Comparison of ENCODE assay signal across 23 mouse cellular contexts in genomic region chr6:99624542-99624941, GRCm38 (mm10). TPM values are rescaled to one million over a fixed set of nuclear protein-coding genes. Genes with fewer than 3 reads are reported as not detected.
A peak's percentile ranks its signal among the peaks of the same experiment; 100 is the strongest.
DNase-seq lines count a peak whose midpoint lies in the region; ATAC-seq and TF ChIP-seq lines count a peak whose summit lies in the region.
"Had no signal": no experiment of that assay in that cellular context is flagged by ENCODE, and none has a peak within 500 bp of the region (broad histone marks: within the 10 kb centered on the region; RNA-seq: fewer than 3 reads in every experiment).

No protein-coding gene starts in this region.

- peak; percentile 74 for DNase-seq in heart, adult 11 months
- no peak for DNase-seq in heart, postnatal 10 days
- DNase-seq in CH12.LX (ENCODE audit: extremely low read depth): no peak
- DNase-seq in MEL (ENCODE audit: low read depth, low spot score): no peak
- DNase-seq in cerebellum, adult 11 months: no peak
- DNase-seq: adrenal gland, adult 2 months; adrenal gland, adult 8-10 months; adrenal gland, postnatal 10 days; adrenal gland, postnatal 14 days; adrenal gland, postnatal 25 days; adrenal gland, postnatal 36 days; B cell, adult 2 months; cerebellum, adult 11-12 months; cerebellum, adult 18-20 months; cerebellum, adult 2 months; cerebellum, adult 8-10 months had no signal

- TF ChIP-seq CTCF in CH12.LX (conservative IDR thresholded peaks at IDR 0.05 in 1 of 2, IDR thresholded peaks at IDR 0.05 in 1 of 2; ENCODE audit: low read depth in 2 of 2, low read length in 2 of 2) (no peak), MEL (IDR thresholded peaks at IDR 0.05 in 2 of 3, conservative IDR thresholded peaks at IDR 0.05 in 1 of 3; ENCODE audit: control insufficient read depth in 1 of 3, insufficient read depth in 1 of 3, low read depth in 2 of 3, low read length in 3 of 3, poor library complexity in 1 of 3, severe bottlenecking in 1 of 3) (no peak)

- dilution Hi-C loops in CH12.LX (cut with MboI; ENCODE audit: extremely low pct_ligation_motif_present, extremely low pct_unique_long_range_greater_than_20kb, low sequenced_read_pairs): no loop called here

- H3K9me3 ChIP-seq in CH12.LX (replicated peaks; ENCODE audit: low read length) (no peaks in the 10 kb centered on the region), MEL (replicated peaks; ENCODE audit: insufficient read depth, low read length) (no peaks in the 10 kb centered on the region)
- no peaks in the 10 kb centered on the region for H3K9me3 ChIP-seq in midbrain, embryonic 13.5 days
- no peaks in the 10 kb centered on the region for H3K9me3 ChIP-seq in forebrain, embryonic 16.5 days (ENCODE audit: control insufficient read depth, low read length)

- H3K36me3 ChIP-seq in CH12.LX (replicated peaks in 1 of 2; ENCODE audit: control insufficient read depth in 1 of 2, insufficient read depth in 1 of 2, low read length in 1 of 2): peaks cover 6 to 29% of the 10 kb centered on the region in 2 experiments
- H3K36me3 ChIP-seq in MEL (ENCODE audit: control insufficient read depth in 1 of 2, insufficient read depth in 2 of 2, low read length in 2 of 2): no peaks in the 10 kb centered on the region
- H3K36me3 ChIP-seq in myocyte (ENCODE audit: control insufficient read depth, insufficient read depth): no peaks in the 10 kb centered on the region
- H3K36me3 ChIP-seq in midbrain, embryonic 13.5 days: peaks cover 10% of the 10 kb centered on the region
- no peaks in the 10 kb centered on the region for H3K36me3 ChIP-seq in forebrain, embryonic 16.5 days (ENCODE audit: control insufficient read depth, insufficient read depth)
- H3K36me3 ChIP-seq: G1E had no signal

- peak; percentile 56; the same call in 1 of the 2 replicates for TF ChIP-seq EP300 in CH12.LX (IDR thresholded peaks at IDR 0.05; ENCODE audit: low read length)
- TF ChIP-seq EP300 in MEL (IDR thresholded peaks at IDR 0.05; ENCODE audit: low read depth in 1 of 2, low read length in 2 of 2): no peak

- H3K4me3 ChIP-seq in CH12.LX (replicated peaks in 1 of 3; ENCODE audit: low read depth in 2 of 3, low read length in 2 of 3, poor library complexity in 1 of 3) (no peak overlapping the region), MEL (ENCODE audit: control insufficient read depth in 1 of 2, insufficient read depth in 1 of 2, low read depth in 2 of 2, low read length in 2 of 2) (peak overlapping the region in 1 of 2 experiments; percentile 1; a peak in 1 of 4 replicates), myocyte (no peak overlapping the region)
- no peak overlapping the region for H3K4me3 ChIP-seq in midbrain, embryonic 13.5 days (replicated peaks)
- H3K4me3 ChIP-seq in forebrain, embryonic 16.5 days (replicated peaks; ENCODE audit: low read length): no peak overlapping the region

- H3K27ac ChIP-seq in CH12.LX (ENCODE audit: insufficient read depth, low read depth): no peak overlapping the region
- H3K27ac ChIP-seq in MEL (ENCODE audit: control insufficient read depth, low read depth, low read length): no peak overlapping the region
- no peak overlapping the region for H3K27ac ChIP-seq in midbrain, embryonic 13.5 days
- no peak overlapping the region for H3K27ac ChIP-seq in forebrain, embryonic 16.5 days (ENCODE audit: low read length)

- TF ChIP-seq POLR2A in CH12.LX (IDR thresholded peaks at IDR 0.05; ENCODE audit: low read depth, low read length) (no peak), MEL (IDR thresholded peaks at IDR 0.05; ENCODE audit: control insufficient read depth in 1 of 2, insufficient read depth in 1 of 2, low read depth in 1 of 2, low read length in 2 of 2, poor library complexity in 1 of 2) (no peak), myocyte (IDR thresholded peaks at IDR 0.05; ENCODE audit: insufficient read length, low read depth) (no peak)

- H3K4me1 ChIP-seq in CH12.LX (ENCODE audit: control insufficient read depth in 1 of 2, insufficient read depth in 2 of 2): peaks cover 9 to 36% of the 10 kb centered on the region in 2 experiments
- H3K4me1 ChIP-seq in MEL (ENCODE audit: control insufficient read depth in 1 of 2, insufficient read depth in 2 of 2, low read length in 2 of 2): no peaks in the 10 kb centered on the region
- H3K4me1 ChIP-seq in midbrain, embryonic 13.5 days (replicated peaks): peaks cover 23% of the 10 kb centered on the region
- H3K4me1 ChIP-seq in forebrain, embryonic 16.5 days (replicated peaks; ENCODE audit: control insufficient read depth, insufficient read depth, low read length): peaks cover 16% of the 10 kb centered on the region

- no peak for ATAC-seq in midbrain, embryonic 13.5 days
- no peak for ATAC-seq in forebrain, embryonic 16.5 days
- ATAC-seq: activated CD4-positive, CD25-positive, alpha-beta regulatory T cell, adult 4 months; CD4-positive, CD25-positive, alpha-beta regulatory T cell, adult 4 months; Patski had no signal

- H3ac ChIP-seq in myocyte (ENCODE audit: control insufficient read depth, insufficient read length): no peak overlapping the region

- intact Hi-C loops in heart, postnatal 10 days (cut with DNase I): no loop called here

- H3K79me2 ChIP-seq in CH12.LX (replicated peaks; ENCODE audit: control insufficient read depth, extremely low read depth, insufficient read depth, poor library complexity, severe bottlenecking): no peaks in the 10 kb centered on the region
- H3K79me2 ChIP-seq in MEL (ENCODE audit: control insufficient read depth, insufficient read depth, low read length, poor library complexity): no peaks in the 10 kb centered on the region
- H3K79me2 ChIP-seq in myocyte (ENCODE audit: control insufficient read depth, insufficient read depth): no peaks in the 10 kb centered on the region

- H3K9ac ChIP-seq in CH12.LX (ENCODE audit: insufficient read depth, low read depth): no peak overlapping the region
- no peak overlapping the region for H3K9ac ChIP-seq in MEL (ENCODE audit: control insufficient read depth, low read depth, low read length, poor library complexity, severe bottlenecking)
- no peak overlapping the region for H3K9ac ChIP-seq in midbrain, embryonic 13.5 days (replicated peaks)
- H3K9ac ChIP-seq in forebrain, embryonic 16.5 days (replicated peaks; ENCODE audit: low read depth, low read length): no peak overlapping the region

- in situ Hi-C loops in CH12.LX (cut with MboI; ENCODE audit: low pct_ligation_motif_present, low pct_unique_long_range_greater_than_20kb, low sequenced_read_pairs): no loop called here

- WGBS in midbrain, embryonic 13.5 days: 78% methylated on average over 3 of the region's 3 CpGs
- WGBS in forebrain, embryonic 16.5 days: 90% methylated on average over 3 of the region's 3 CpGs

- H3K27me3 ChIP-seq in CH12.LX (replicated peaks) (no peaks in the 10 kb centered on the region), MEL (ENCODE audit: control insufficient read depth in 1 of 2, insufficient read depth in 2 of 2, low read length in 2 of 2) (no peaks in the 10 kb centered on the region; a peak in 3 of 4 replicates), myocyte (ENCODE audit: control insufficient read depth, insufficient read depth, insufficient read length) (no peaks in the 10 kb centered on the region)
- H3K27me3 ChIP-seq in midbrain, embryonic 13.5 days: 0 out of 2 replicates have a peak, but pooled peaks cover 4% of the 10 kb centered on the region
- no peaks in the 10 kb centered on the region for H3K27me3 ChIP-seq in forebrain, embryonic 16.5 days (replicated peaks; ENCODE audit: control insufficient read depth, insufficient read depth, low read length)
- H3K27me3 ChIP-seq: Patski had no signal

- H3K4me2 ChIP-seq in CH12.LX (ENCODE audit: insufficient read depth, low read depth, poor library complexity, severe bottlenecking): no peak overlapping the region; the same call in 1 of the 2 replicates
- no peak overlapping the region for H3K4me2 ChIP-seq in myocyte (ENCODE audit: low read depth)
- H3K4me2 ChIP-seq in midbrain, embryonic 13.5 days (replicated peaks): no peak overlapping the region
- no peak overlapping the region for H3K4me2 ChIP-seq in forebrain, embryonic 16.5 days (ENCODE audit: low read length)

- TF ChIP-seq RAD21 in CH12.LX (IDR thresholded peaks at IDR 0.05; ENCODE audit: low read depth, low read length): no peak
- no peak for TF ChIP-seq RAD21 in MEL (IDR thresholded peaks at IDR 0.05; ENCODE audit: low read depth, low read length)

TF ChIP-seq in CH12.LX, 34 proteins besides CTCF, POLR2A, EP300 and RAD21 (continues in another document):
- no peak for TF ChIP-seq ZNF384 (IDR thresholded peaks at IDR 0.05; ENCODE audit: low read depth, low read length)
- TF ChIP-seq POLR2AphosphoS2 (IDR thresholded peaks at IDR 0.05; ENCODE audit: low read depth, low read length): no peak
- TF ChIP-seq NELFE (IDR thresholded peaks at IDR 0.05; ENCODE audit: low read depth, low read length): no peak

TF ChIP-seq in MEL, 35 proteins besides CTCF, POLR2A, EP300 and RAD21 (continues in another document):
- TF ChIP-seq ZKSCAN1 (IDR thresholded peaks at IDR 0.05; ENCODE audit: low read depth, low read length) (no peak), MAFK (IDR thresholded peaks at IDR 0.05; ENCODE audit: borderline replicate concordance, low read depth, low read length) (no peak)

TF ChIP-seq in myocyte, 11 proteins besides CTCF, POLR2A, EP300 and RAD21 (continues in another document):
- TF ChIP-seq MYOG (IDR thresholded peaks at IDR 0.05; ENCODE audit: control insufficient read depth in 1 of 3, insufficient read depth in 1 of 3, insufficient read length in 2 of 3, low read depth in 2 of 3): peak in 2 of 3 experiments; percentile 59 to 78

RNA-seq across cellular contexts. Expression of gene Eif4e3, which starts 42.0 kb away (rescaled TPM):
- 10 to 100 TPM; 25.7 to 28.6 TPM for total RNA-seq in heart, postnatal 10 days (2021)
- total RNA-seq in CH12.LX (2012; rRNA removed) (6.4 and 9.8 TPM in 2 replicates), CH12.LX (2014; rRNA removed) (10.1 and 11.8 TPM in 2 replicates), MEL (2012; rRNA removed) (not detected in 2 replicates)
- polyA plus RNA-seq in CH12.LX (2012; ENCODE audit: insufficient read length, low read depth) (16.2 and 16.3 TPM in 2 replicates), MEL (2012; ENCODE audit: insufficient read depth in 1 of 2, insufficient read length in 2 of 2, low read depth in 1 of 2, low replicate concordance in 2 of 2, missing spikeins in 1 of 2) (not detected), myocyte (2012; fragmentation: generic; extraction: Trizol) (6.1 TPM)
- polyA plus RNA-seq in midbrain, embryonic 13.5 days (2015; fragmentation: Nextera tagmentation; extraction: Ambion mirVana): 8.8 and 9.8 TPM in 2 replicates
- polyA plus RNA-seq in forebrain, embryonic 16.5 days (2015; fragmentation: Nextera tagmentation; extraction: Ambion mirVana): 8.8 and 10.2 TPM in 2 replicates
- total RNA-seq: G1E had no signal
- polyA plus RNA-seq: G1E had no signal

RNA-seq across cellular contexts. Expression of gene Gm20696, which starts 42.1 kb away (rescaled TPM):
- total RNA-seq in heart, postnatal 10 days (2021): 1 to 10 TPM; 2.4 to 2.5 TPM
- 0.29 and 0.59 TPM in 2 replicates for total RNA-seq in CH12.LX (2012; rRNA removed)
- total RNA-seq in CH12.LX (2014; rRNA removed): not detected in 2 replicates
- not detected in 2 replicates for polyA plus RNA-seq in CH12.LX (2012; ENCODE audit: insufficient read length, low read depth)
- total RNA-seq in MEL (2012; rRNA removed): 0.39 and 0.49 TPM in 2 replicates
- polyA plus RNA-seq in MEL (2012; ENCODE audit: insufficient read depth in 1 of 2, insufficient read length in 2 of 2, low read depth in 1 of 2, low replicate concordance in 2 of 2, missing spikeins in 1 of 2): under 1 TPM in 1 of 2 experiments, not detected in 1; 0.07 TPM
- polyA plus RNA-seq in myocyte (2012; fragmentation: generic; extraction: Trizol): 0.13 TPM
- 3.2 and 3.6 TPM in 2 replicates for polyA plus RNA-seq in midbrain, embryonic 13.5 days (2015; fragmentation: Nextera tagmentation; extraction: Ambion mirVana)
- polyA plus RNA-seq in forebrain, embryonic 16.5 days (2015; fragmentation: Nextera tagmentation; extraction: Ambion mirVana): 3.0 and 6.3 TPM in 2 replicates
- polyA plus RNA-seq: G1E had no signal
